22 mouse cellular contexts compared by ENCODE assay signal in genomic region chr7:140169386-140169785, GRCm38 (mm10). TPM values are rescaled to one million over a fixed set of nuclear protein-coding genes. Genes with fewer than 3 reads are reported as not detected.
"Had no signal": no experiment of that assay in that cellular context is flagged by ENCODE, and none has a peak within 500 bp of the region (broad histone marks: within the 10 kb centered on the region; RNA-seq: fewer than 3 reads in every experiment).

No protein-coding gene starts in this region.

- DNase-seq: gastrocnemius, adult 2 months; gastrocnemius, postnatal 10 days; gastrocnemius, postnatal 25 days; heart, adult 18-20 months; heart, postnatal 10 days; heart, postnatal 4 days; kidney, postnatal 10 days; layer of hippocampus, adult 9-11 months; layer of hippocampus, postnatal 36 days; liver; liver, embryonic 13.5 days; liver, postnatal 0 days had no signal

RNA-seq across cellular contexts. Expression of gene Olfr523, which starts 3.6 kb away (rescaled TPM):
- total RNA-seq: gastrocnemius, adult 2 months; gastrocnemius, postnatal 10 days; gastrocnemius, postnatal 25 days; gastrocnemius, postnatal 4 days; granulocyte monocyte progenitor cell, adult 5-6 weeks; heart, adult 18-20 months; heart, adult 8-10 months; heart, postnatal 10 days; heart, postnatal 25 days; heart, postnatal 4 days; left cerebral cortex, adult 18-20 months; left cerebral cortex, postnatal 10 days; left cerebral cortex, postnatal 25 days had no signal

RNA-seq across cellular contexts. Expression of gene Olfr522, which starts 4.8 kb away (rescaled TPM):
- total RNA-seq: gastrocnemius, adult 2 months; gastrocnemius, postnatal 10 days; gastrocnemius, postnatal 25 days; gastrocnemius, postnatal 4 days; granulocyte monocyte progenitor cell, adult 5-6 weeks; heart, adult 18-20 months; heart, adult 8-10 months; heart, postnatal 10 days; heart, postnatal 25 days; heart, postnatal 4 days; layer of hippocampus, adult 2 months; layer of hippocampus, postnatal 14 days; layer of hippocampus, postnatal 36 days; left cerebral cortex, adult 18-20 months; left cerebral cortex, adult 8-10 months; left cerebral cortex, postnatal 10 days; left cerebral cortex, postnatal 25 days had no signal

RNA-seq across cellular contexts. Expression of gene Sprn, which starts 14.7 kb away (rescaled TPM):
- total RNA-seq: granulocyte monocyte progenitor cell, adult 5-6 weeks had no signal

RNA-seq across cellular contexts. Expression of gene Olfr524, which starts 36.4 kb away (rescaled TPM):
- total RNA-seq: gastrocnemius, adult 2 months; gastrocnemius, postnatal 10 days; gastrocnemius, postnatal 25 days; gastrocnemius, postnatal 4 days; granulocyte monocyte progenitor cell, adult 5-6 weeks; heart, adult 18-20 months; heart, adult 8-10 months; heart, postnatal 10 days; heart, postnatal 25 days; heart, postnatal 4 days; layer of hippocampus, adult 2 months; layer of hippocampus, postnatal 14 days; layer of hippocampus, postnatal 36 days; left cerebral cortex, adult 18-20 months; left cerebral cortex, adult 8-10 months; left cerebral cortex, postnatal 10 days; left cerebral cortex, postnatal 25 days had no signal
